Mouse (Mus musculus): ENCODE results near the gene Tmem101.

DNA sequence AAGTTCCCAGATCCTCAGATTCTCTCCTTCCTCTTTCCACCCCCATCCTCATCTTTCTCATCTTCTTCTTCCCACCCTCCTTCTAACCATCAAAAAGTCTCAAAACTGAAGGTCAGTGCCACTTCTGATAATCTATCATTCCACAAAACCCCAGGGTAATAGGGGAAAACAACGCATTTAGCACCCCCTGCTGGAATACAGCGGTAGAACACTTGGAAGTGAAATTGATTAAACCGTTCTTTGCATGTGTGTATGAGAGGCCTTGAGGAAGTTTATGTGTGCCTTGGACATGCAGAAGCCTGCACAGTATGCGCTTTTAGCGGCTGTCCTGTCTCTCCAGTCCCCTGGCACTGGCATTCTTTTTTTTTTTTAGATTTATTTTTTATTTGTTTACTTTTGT is 15.7 kb downstream of the Tmem101 start:
- no peak for TF ChIP-seq POLR2A (IDR thresholded peaks at IDR 0.05; ENCODE audit: borderline replicate concordance, control insufficient read depth, low read depth, low read length)
- TF ChIP-seq CTCF (IDR thresholded peaks at IDR 0.05; ENCODE audit: control insufficient read depth, insufficient read depth, low read length) = 0 out of 2 replicates have a peak, but pooled peaks have one; percentile 16
